Mouse (Mus musculus): ENCODE measurements at regions not wholly inside any gene's neighbourhood (a gene's known extent, or its start where the extent isn't known, plus 50 kb on each side); places are given as distances from the start of the nearest gene placed in this dataset.

DNA sequence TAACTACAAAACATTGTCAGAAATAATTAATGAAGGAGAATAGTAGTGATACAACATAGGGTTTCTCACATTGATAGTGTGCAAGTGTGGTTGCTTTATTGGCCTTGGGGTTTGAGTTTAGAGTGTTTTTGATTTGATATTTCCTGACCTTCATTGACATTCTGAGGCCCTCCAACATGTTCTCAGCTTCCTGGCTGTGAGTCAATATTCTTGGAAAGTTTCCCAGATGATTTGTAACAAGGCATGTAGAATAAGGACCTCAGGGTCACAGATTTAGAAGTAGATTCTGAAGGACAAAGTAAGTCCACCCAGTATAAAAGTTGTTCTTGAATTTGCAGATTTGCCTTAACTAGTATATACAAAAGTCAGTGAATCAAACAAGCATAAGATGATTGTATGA, 969.7 kb upstream of the Pcdh9 start:
- TF ChIP-seq CTCF (IDR thresholded peaks at IDR 0.05; ENCODE audit: borderline replicate concordance, insufficient read depth, low read depth, low read length) = no peak
- no peak for TF ChIP-seq POLR2A (IDR thresholded peaks at IDR 0.05; ENCODE audit: borderline replicate concordance, insufficient read depth, low read length)
